Mouse (Mus musculus) heart, embryonic 10.5 days (tissue): ENCODE results near the gene Olfr166. TPM values are rescaled to one million over a fixed set of nuclear protein-coding genes. Genes with fewer than 3 reads are reported as not detected.
"Not testable (repeated sequence)": the region's sequence is repeated elsewhere in the genome, so short reads cannot be mapped to it uniquely, and the experiment has no call there.

Experiments used
- DNase-seq: peaks from one replicate; pipeline ENCODE4 v3.0.0-alpha.2; 2017; ENCODE audit warnings: low spot score
- H3K27ac ChIP-seq: fragments of 300-500 bp; sonication (generic); 2 replicates; pipeline ENCODE4 v1.5.1; 2016; ENCODE audit warnings: mild to moderate bottlenecking
- H3K27me3 ChIP-seq: fragments of 300-500 bp; sonication (generic); 2 replicates; pipeline ENCODE4 v1.6.1; 2016; ENCODE audit warnings: mild to moderate bottlenecking; ENCODE audit not compliant: poor library complexity, insufficient read depth, severe bottlenecking
- H3K36me3 ChIP-seq: fragments of 300-500 bp; sonication (generic); 2 replicates; pipeline ENCODE4 v1.6.1; 2016; ENCODE audit warnings: mild to moderate bottlenecking, moderate library complexity
- H3K4me1 ChIP-seq: fragments of 300-500 bp; sonication (generic); 2 replicates; pipeline ENCODE4 v1.6.1; 2016; ENCODE audit warnings: mild to moderate bottlenecking
- H3K4me3 ChIP-seq: fragments of 300-500 bp; sonication (generic); 2 replicates; pipeline ENCODE4 v1.5.1; 2016; ENCODE audit warnings: mild to moderate bottlenecking, moderate library complexity
- H3K9me3 ChIP-seq: fragments of 300-500 bp; sonication (generic); 2 replicates; pipeline ENCODE4 v1.6.1; 2016; ENCODE audit warnings: mild to moderate bottlenecking, moderate library complexity
- WGBS: fragments of 180-500 bp; shearing (Covaris S2); methylation state at CpG from one replicate; pipeline ENCODE4 v1.1.7; 2016; 5-methylcytosine and 5-hydroxymethylcytosine counted together
- polyA plus RNA-seq: library from polyadenylated mRNA; unstranded; fragments of >200 nt; fragmentation: Nextera tagmentation; extraction: Ambion mirVana; gene quantifications from 2 replicates; pipeline ENCODE4 v1.2.1, GENCODE M21; 2016

Gene Olfr166
- not detected in 2 replicates for polyA plus RNA-seq

- no peak within 1 kb of the TSS for H3K4me3 ChIP-seq
- no peak within 1 kb of the TSS for H3K27ac ChIP-seq
- peaks cover 5% of the 10 kb centered on the region; the same call in 1 of the 2 replicates for H3K9me3 ChIP-seq
- H3K27me3 ChIP-seq, result no peaks in the 10 kb centered on the region
- no peaks in the 10 kb centered on the region for H3K4me1 ChIP-seq
- no peak for DNase-seq
- no peaks in the 10 kb centered on the region for H3K36me3 ChIP-seq
These were observed at the start of gene Olfr166 for GRCm38 (mm10) chr16:19483394-19483793. Gene Olfr166, plus strand, starts transcription at chr16:19483694.

DNA sequence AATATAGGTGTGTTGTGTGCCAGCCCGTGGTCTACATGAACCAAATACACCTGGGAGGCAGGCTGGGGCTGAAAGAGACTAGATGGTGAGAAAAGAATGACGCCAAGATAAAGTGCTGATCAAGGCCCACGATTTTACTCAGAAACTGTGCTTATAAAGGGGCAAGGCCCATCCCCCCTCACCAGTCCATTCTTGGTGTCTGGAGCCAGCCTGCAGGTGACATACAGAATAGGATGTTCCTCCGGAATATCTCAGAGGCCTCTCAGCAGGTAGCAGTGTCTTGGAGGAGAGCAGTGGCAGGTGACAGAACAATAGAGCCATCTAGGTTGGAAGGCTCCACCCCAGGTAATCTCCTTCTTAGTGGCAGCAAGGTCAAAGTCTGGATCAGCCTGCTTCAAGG lies 24.8 kb upstream of the Olfr166 start:
- not testable (repeated sequence) for DNase-seq, H3K4me3 ChIP-seq, H3K27me3 ChIP-seq, H3K9me3 ChIP-seq, H3K27ac ChIP-seq, H3K36me3 ChIP-seq, H3K4me1 ChIP-seq
- 67% methylated on average over 4 of the region's 4 CpGs for WGBS

GRCm38 (mm10) chr16:19464365-19464764 lies 19.1 kb upstream of the Olfr166 start:
- Histone ChIP-seq H3K27ac (no peak overlapping the region), H3K36me3 (no peaks in the 10 kb centered on the region), H3K27me3 (no peaks in the 10 kb centered on the region), H3K9me3 (no peaks in the 10 kb centered on the region), H3K4me1 (no peaks in the 10 kb centered on the region), H3K4me3 (no peak overlapping the region)
- WGBS, result 75% methylated on average over 1 of the region's 1 CpGs
- DNase-seq, result no peak

DNA sequence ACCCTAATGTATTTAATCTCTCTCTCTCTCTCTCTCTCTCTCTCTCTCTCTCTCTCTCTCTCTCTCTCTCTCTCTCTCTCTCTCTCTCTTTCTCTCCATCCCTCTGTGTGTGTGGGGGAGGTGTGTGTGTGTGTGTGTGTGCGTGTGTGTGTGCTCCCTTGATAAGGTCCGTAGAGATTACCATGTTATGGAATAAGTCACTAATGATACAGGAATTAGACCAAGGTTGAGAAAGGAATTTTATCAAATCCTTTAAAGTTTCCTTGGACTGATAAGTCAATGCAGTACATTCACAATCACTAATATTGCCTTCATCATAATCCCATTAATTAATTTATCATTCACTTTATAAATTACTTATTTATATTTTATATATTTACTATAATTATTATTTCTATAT lies 38.7 kb downstream of the Olfr166 start, which contains the start of gene Olfr167:
Gene Olfr167 (minus strand): TSS at position 101 of the 400 bp plus-strand sequence.
- no peaks in the 10 kb centered on the region for H3K4me1 ChIP-seq
- H3K27me3 ChIP-seq, result no peaks in the 10 kb centered on the region
- DNase-seq, result no peak
- no peaks in the 10 kb centered on the region for H3K9me3 ChIP-seq
- no peak within 1 kb of the TSS for H3K4me3 ChIP-seq
- 83% methylated on average over 2 of the region's 2 CpGs for WGBS
- no peak within 1 kb of the TSS for H3K27ac ChIP-seq
- H3K36me3 ChIP-seq, result no peaks in the 10 kb centered on the region

- no peak for DNase-seq
- Histone ChIP-seq H3K4me3 (no peak within 1 kb of the TSS), H3K4me1 (no peaks in the 10 kb centered on the region), H3K27ac (no peak within 1 kb of the TSS), H3K36me3 (no peaks in the 10 kb centered on the region), H3K27me3 (no peaks in the 10 kb centered on the region), H3K9me3 (no peaks in the 10 kb centered on the region)
These were observed 52.0 kb downstream of the Olfr166 start, which contains the start of gene Olfr168 for GRCm38 (mm10) chr16:19535455-19535854. Gene Olfr168, minus strand, starts transcription at chr16:19535555.

Other genes with a start within 250 kb of the Olfr166 start
- not detected in 2 replicates for gene Olfr164, start 169.6 kb upstream of the Olfr166 start, polyA plus RNA-seq
- not detected in 2 replicates for gene Olfr165, start 60.6 kb upstream of the Olfr166 start, polyA plus RNA-seq
- gene Olfr167, start 38.6 kb downstream of the Olfr166 start, polyA plus RNA-seq, result not detected in 2 replicates
- not detected in 2 replicates for gene Olfr168, start 51.9 kb downstream of the Olfr166 start, polyA plus RNA-seq
- gene Olfr169, start 88.1 kb downstream of the Olfr166 start, polyA plus RNA-seq, result not detected in 2 replicates
- not detected in 2 replicates for gene Olfr170, start 128.2 kb downstream of the Olfr166 start, polyA plus RNA-seq
- gene Olfr171, start 146.2 kb downstream of the Olfr166 start, polyA plus RNA-seq, result not detected in 2 replicates
- gene Lamp3, start 222.7 kb downstream of the Olfr166 start, polyA plus RNA-seq, result not detected in 2 replicates